ENCODE assay signal across 15 mouse cellular contexts in the genomic region with DNA sequence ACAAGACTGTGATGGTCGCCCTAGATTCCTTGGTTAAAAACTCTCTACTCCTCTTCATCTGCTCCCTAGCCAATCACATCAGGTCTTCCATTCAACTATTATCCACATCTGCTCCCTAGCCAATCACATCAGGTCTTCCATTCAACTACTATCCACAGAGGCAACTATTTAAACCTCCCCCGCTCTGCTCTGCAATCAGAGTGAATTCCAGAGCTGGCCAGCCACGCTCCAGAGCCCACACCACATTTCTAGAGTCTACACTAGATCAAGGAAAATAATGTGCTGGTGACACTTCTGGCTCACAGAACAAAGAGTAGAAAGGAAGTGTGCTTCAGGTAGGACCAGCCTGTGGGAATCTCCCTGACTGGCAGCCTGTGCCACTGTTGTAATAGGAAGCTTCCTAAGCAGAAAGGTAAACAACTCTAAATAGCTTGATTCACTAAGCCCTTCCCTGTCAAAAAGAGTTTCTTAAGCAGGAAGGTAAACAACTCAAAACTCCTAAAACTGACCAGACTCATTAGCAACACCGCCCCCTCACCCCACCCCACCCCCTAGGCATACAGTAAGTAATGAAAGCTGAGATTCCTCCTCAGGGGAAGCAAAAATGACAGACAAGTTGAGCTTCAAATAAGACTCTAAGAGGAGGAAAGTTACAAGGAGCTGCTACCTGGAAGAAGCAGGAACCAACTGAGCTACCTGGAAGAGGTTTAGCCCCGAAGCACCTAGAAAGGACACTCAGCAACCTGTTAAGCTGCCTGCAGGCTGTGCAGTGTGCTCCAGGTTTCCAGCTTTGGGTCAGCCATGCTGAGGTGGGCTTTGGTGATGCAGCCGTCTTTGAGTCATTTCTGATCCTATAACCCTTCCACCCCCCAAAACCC.
DNase-seq lines count a peak whose midpoint lies in the region; ATAC-seq and TF ChIP-seq lines count a peak whose summit lies in the region.
"Had no signal": no experiment of that assay in that cellular context is flagged by ENCODE, and none has a peak within 500 bp of the region (broad histone marks: within the 10 kb centered on the region; RNA-seq: fewer than 3 reads in every experiment).

No protein-coding gene starts in this region.

- DNase-seq in forebrain, postnatal 0 days, result no peak
- peak; percentile 1 for DNase-seq in kidney, postnatal 14 days
- no peak for DNase-seq in kidney, adult 18-20 months
- DNase-seq in embryo, embryonic 10 days (ENCODE audit: low spot score), result peak; percentile 24
- DNase-seq in lung, postnatal 25 days (ENCODE audit: low spot score), result peak; percentile 1
- DNase-seq in cerebellum, adult 9-11 months, result no peak
- no peak for DNase-seq in adrenal gland, postnatal 4 days (ENCODE audit: low spot score in 2 of 2)
- DNase-seq: cerebellum, postnatal 10 days; heart, postnatal 4 days; right cerebral cortex, adult 18-20 months; thymus, adult 18-20 months had no signal

- no peaks in the 10 kb centered on the region for H3K4me1 ChIP-seq in forebrain, postnatal 0 days (ENCODE audit: insufficient read depth)
- H3K4me1 ChIP-seq in forebrain, embryonic 12.5 days, result no peaks in the 10 kb centered on the region
- H3K4me1 ChIP-seq: liver, embryonic 15.5 days had no signal

- H3K4me2 ChIP-seq in forebrain, postnatal 0 days (ENCODE audit: low read depth), result no peak overlapping the region
- H3K4me2 ChIP-seq in forebrain, embryonic 12.5 days, result no peak overlapping the region
- H3K4me2 ChIP-seq: liver, embryonic 15.5 days had no signal

- no peaks in the 10 kb centered on the region for H3K9me3 ChIP-seq in forebrain, postnatal 0 days (ENCODE audit: low read length)
- H3K9me3 ChIP-seq in forebrain, embryonic 12.5 days, result no peaks in the 10 kb centered on the region
- H3K9me3 ChIP-seq: limb, embryonic 10.5 days; liver, embryonic 15.5 days had no signal

- WGBS in forebrain, postnatal 0 days, result 72% methylated on average over 6 of the region's 6 CpGs
- 68% methylated on average over 6 of the region's 6 CpGs for WGBS in forebrain, embryonic 12.5 days

- no peak overlapping the region for H3K4me3 ChIP-seq in forebrain, postnatal 0 days (ENCODE audit: low read depth, low read length)
- H3K4me3 ChIP-seq in forebrain, embryonic 12.5 days (replicated peaks), result no peak overlapping the region
- H3K4me3 ChIP-seq: limb, embryonic 10.5 days; liver, embryonic 15.5 days had no signal

- peaks cover 12% of the 10 kb centered on the region for H3K36me3 ChIP-seq in forebrain, postnatal 0 days (ENCODE audit: insufficient read depth)
- H3K36me3 ChIP-seq in forebrain, embryonic 12.5 days (replicated peaks), result peaks cover 17% of the 10 kb centered on the region
- H3K36me3 ChIP-seq: limb, embryonic 10.5 days; liver, embryonic 15.5 days had no signal

- ATAC-seq in forebrain, postnatal 0 days, result peak; percentile 26
- ATAC-seq in forebrain, embryonic 12.5 days (ENCODE audit: low FRiP score), result no peak
- ATAC-seq: intestine, embryonic 16.5 days had no signal

- TF ChIP-seq CTCF in forebrain, postnatal 0 days (IDR thresholded peaks at IDR 0.05; ENCODE audit: low read depth), result no peak

- H3K27me3 ChIP-seq in forebrain, postnatal 0 days (ENCODE audit: insufficient read depth, low read length), result no peaks in the 10 kb centered on the region
- no peaks in the 10 kb centered on the region for H3K27me3 ChIP-seq in forebrain, embryonic 12.5 days
- H3K27me3 ChIP-seq: liver, embryonic 15.5 days had no signal

- no peak overlapping the region for H3K9ac ChIP-seq in forebrain, postnatal 0 days
- no peak overlapping the region for H3K9ac ChIP-seq in forebrain, embryonic 12.5 days
- H3K9ac ChIP-seq: liver, embryonic 15.5 days had no signal

- no peak overlapping the region for H3K27ac ChIP-seq in forebrain, postnatal 0 days (ENCODE audit: low read depth, low read length)
- H3K27ac ChIP-seq in forebrain, embryonic 12.5 days, result no peak overlapping the region
- H3K27ac ChIP-seq: limb, embryonic 10.5 days; liver, embryonic 15.5 days had no signal

Comparison
In these comparisons a context has a peak if more than half of its experiments do, and no peak if none do; other contexts are left out.
1. DNase-seq: peak in kidney, postnatal 14 days (single experiment), embryo, embryonic 10 days (single experiment) and lung, postnatal 25 days (single experiment); none in forebrain, postnatal 0 days (single experiment), kidney, adult 18-20 months (single experiment), cerebellum, adult 9-11 months (single experiment) and adrenal gland, postnatal 4 days (0 of 2).